Mouse (Mus musculus) right cerebral cortex, postnatal 25 days (tissue): ENCODE results near the gene Kntc1.
"Not testable (repeated sequence)": the region's sequence is repeated elsewhere in the genome, so short reads cannot be mapped to it uniquely, and the experiment has no call there.

ENCODE experiments used
- DNase-seq: peaks from one replicate; pipeline ENCODE4 v3.0.0; 2022

Gene Kntc1

DNA sequence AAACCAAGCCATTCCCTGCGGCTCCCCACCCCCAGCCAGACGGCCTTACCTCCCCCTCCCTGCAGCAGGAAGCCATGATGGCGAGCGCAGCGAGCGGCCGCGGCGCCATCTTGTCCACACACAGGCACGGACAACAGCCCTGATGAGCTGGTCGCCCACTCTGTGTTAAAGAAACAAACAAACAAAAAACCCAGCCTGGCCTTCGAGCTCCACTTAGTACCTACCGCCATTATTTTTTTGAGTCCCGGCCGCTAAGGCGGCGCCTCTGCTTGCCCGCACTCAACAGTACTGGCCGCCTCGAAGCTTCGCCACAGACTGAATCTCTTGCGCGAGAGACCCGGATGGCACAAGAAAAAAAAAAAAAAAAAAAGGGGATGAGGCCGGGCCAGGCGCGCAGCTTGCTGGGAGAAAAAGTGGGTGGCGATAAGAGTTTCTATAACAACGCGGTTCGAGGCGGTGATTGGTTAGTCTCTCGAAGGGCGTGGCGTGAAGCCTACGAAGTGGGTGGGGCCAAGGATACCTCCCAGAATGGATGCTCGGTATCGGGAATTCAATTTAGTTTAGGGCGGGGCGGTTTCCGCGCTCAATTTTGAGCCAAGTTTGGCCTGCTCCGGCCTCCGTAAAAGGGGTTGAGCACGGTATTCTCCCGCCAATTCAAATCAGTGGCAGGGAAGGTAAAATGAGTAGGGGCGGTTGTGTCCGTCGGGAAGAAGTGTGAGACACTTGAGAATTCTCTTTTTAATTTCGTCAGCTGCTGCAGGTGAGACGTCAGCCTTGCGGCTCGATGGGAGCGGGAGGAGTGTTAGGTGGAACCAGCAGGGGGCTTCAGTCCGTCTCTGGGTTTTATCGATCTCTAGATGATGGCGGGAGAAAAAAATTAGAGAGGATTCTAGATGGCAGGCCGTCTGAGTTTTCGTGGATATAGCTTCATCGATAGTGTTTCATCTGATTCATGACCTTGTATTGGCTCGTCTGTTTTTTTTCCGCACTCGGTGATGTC lies at the start of gene Kntc1, which contains the start of gene Rsrc2:
Kntc1 (plus strand) TSS at position 652 of the 1,000 bp plus-strand sequence.
Rsrc2 (minus strand) TSS at position 350 of the 1,000 bp plus-strand sequence.
- peak; percentile 99 for DNase-seq

- DNase-seq = peak; percentile 30
These were observed 48.9 kb upstream of the Kntc1 start for GRCm38 (mm10) chr5:123700625-123701024.

GRCm38 (mm10) chr5:123708598-123708997 lies 40.9 kb upstream of the Kntc1 start:
- DNase-seq = no peak

- no peak for DNase-seq
These were observed 39.9 kb upstream of the Kntc1 start for GRCm38 (mm10) chr5:123709571-123709970.

GRCm38 (mm10) chr5:123713782-123714181 lies 35.7 kb upstream of the Kntc1 start:
- DNase-seq = no peak

DNA sequence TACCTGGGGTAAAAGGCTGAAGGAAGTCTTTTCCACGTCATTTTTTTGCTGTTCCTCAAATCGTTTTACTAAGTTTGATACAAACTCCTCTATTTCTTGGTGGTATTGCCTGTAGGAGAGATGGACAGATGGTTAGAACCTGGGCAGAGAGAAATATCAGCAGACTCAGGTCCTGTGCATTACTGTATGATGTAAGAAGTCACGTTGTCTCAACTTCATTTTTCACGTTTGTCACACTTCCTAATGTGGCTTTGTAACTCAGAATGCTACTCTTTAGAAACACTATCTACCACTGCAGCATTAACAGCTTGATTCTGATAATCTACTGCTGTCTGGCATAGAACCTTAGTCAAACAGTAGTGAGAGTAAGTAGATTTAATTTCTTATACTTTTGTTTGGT lies 34.9 kb upstream of the Kntc1 start:
- no peak for DNase-seq

GRCm38 (mm10) chr5:123720328-123721311 lies 28.9 kb upstream of the Kntc1 start, which contains the start of gene Zcchc8:
Gene Zcchc8, minus strand, starts transcription at chr5:123721100.
- DNase-seq = peak; percentile 94

GRCm38 (mm10) chr5:123723816-123724215 lies 25.7 kb upstream of the Kntc1 start:
- not testable (repeated sequence) for DNase-seq

DNA sequence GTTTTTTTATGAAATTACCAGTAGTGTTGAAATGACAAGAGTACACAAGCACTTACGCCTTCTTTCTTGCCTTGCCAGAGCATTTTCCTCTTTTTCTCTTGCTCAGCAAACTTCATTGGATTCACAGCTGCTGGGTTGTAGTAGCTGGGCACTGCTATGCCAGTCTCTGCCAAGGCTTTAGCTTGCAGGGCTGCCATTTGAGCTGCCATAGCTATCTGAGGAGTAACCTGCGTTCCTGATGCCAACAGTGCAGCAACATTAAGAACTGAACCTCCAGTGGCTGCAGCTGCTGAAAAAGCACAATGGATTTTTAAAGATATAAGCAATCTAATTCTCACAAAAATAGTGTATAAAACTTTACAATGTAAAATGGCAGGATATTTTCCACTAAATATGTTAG lies 18.5 kb upstream of the Kntc1 start:
- DNase-seq = no peak

- no peak for DNase-seq
These were observed 5.2 kb upstream of the Kntc1 start for GRCm38 (mm10) chr5:123744358-123744757.

- no peak for DNase-seq
These were observed 3.3 kb upstream of the Kntc1 start for GRCm38 (mm10) chr5:123746253-123746652.

DNA sequence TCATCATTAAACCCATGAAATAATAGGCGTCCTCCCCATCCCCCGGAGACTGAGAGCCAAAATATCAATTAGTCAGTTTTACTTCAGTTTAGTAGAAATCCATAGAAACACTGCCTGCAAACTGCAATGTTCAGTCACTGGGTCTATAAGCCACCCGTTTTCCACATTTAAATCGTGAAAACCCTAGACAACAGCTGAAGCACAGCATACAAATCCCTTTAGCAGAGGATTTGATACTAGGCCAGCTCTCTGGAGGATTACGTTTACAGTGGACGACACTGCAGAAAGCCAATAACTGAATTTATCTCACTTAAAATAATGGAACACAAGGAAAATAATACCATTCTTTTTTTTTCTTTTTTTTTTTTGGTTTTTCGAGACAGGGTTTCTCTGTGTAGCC lies 1.9 kb upstream of the Kntc1 start:
- no peak for DNase-seq

GRCm38 (mm10) chr5:123748339-123749064 lies 1.0 kb upstream of the Kntc1 start:
- DNase-seq = no peak

DNA sequence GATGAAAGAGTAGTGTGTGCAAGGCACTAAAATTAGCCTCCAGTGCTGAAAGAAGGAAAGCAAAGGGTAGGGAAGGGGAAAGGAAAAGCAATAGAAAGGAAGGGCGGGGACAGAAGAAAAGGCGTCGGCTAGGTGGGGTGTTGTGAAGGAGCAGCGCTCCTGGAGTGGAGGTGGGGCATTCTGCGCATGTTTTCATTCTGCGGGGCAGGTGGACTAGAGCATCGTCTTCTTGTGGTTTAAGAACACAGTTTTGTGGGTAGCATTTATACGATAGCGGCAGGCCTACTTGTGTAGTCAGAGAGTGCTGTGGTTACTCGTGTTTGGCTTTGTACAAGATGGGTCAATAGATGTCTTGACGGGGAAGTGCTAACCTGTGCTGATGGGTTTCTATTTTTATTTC lies 16.0 kb downstream of the Kntc1 start:
- DNase-seq = no peak

- not testable (repeated sequence) for DNase-seq
These were observed 16.9 kb downstream of the Kntc1 start for GRCm38 (mm10) chr5:123766455-123766854.

GRCm38 (mm10) chr5:123773441-123773840 lies 23.9 kb downstream of the Kntc1 start:
- no peak for DNase-seq

DNA sequence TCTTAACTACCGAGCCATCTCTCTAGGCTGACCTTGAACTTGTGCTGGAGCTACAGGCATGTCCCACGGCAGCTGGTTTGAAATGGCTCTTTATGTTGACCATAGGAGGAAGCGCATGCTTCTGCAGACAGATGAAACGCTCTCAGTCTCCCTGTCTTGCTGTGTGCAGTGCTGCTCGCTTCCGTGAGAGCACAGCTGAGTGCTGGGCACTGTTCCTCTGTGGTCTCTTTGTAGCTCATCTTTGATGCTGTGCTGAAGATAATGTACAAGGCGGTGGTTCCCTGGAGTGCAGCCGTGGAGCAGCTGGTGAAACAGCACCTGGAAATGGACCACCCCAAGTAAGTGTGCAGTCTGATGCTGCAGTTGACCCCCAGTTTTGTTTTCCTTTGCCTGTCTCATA lies 31.2 kb downstream of the Kntc1 start:
- no peak for DNase-seq

DNA sequence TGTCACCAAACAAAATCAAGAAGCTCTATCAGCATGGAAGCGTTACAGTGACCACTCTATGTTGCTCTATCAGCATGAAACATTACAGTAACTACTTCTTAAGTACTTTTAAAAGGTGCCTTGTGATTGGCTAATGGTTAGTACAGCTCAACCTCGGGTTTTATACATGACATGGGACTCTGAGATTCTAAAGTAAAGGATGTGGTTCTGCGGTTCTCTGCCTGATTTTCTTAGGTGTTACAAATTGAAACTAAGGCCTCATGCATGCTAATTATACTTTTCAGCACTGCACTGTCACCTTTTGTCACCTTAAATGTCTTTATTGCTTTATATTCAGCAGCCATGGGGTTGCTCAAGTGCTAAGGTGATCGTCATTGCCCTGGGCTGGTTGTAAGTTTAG lies 32.3 kb downstream of the Kntc1 start:
- DNase-seq = no peak

DNA sequence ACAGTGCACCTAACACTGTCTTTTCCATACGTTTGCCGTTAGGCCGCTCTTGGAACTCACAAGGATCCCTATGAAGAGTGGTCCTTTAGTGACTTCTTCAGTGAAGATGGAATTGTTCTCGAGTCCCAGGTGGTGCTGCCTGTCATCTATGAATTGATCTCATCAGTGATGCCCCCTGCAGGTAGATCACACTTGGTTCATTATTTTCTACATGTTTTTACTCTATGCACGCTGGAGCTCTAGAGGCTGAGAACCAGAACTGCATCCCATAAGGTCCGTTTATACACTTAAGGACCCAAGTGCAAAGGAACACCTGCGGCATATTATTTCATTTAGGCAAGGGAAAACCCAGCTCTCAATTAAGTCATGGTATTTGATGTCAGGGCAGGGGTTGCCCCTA lies 39.5 kb downstream of the Kntc1 start:
- no peak for DNase-seq

- DNase-seq = no peak
These were observed 43.6 kb downstream of the Kntc1 start for GRCm38 (mm10) chr5:123793081-123793480.

DNA sequence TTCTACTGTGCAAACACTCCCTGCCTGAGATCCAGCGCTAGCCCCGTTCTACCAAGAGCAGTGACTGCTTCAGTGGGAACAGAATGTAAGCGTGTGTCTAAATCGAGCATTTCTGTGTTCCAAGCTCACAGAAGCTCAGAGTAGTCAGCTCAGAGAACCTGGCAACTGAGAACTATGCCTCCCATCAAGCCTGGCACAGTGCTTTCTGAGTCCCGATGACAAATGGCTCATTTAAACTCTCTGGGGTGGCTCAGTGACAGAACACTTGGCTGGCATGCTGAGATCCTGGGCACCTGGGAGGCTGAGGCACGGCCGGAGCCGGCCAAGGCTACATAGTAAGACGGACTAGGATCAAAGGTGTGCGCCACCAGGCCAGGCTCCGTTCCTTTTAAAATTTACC lies 56.8 kb downstream of the Kntc1 start:
- peak; percentile 28 for DNase-seq

- DNase-seq = no peak
These were observed 59.0 kb downstream of the Kntc1 start for GRCm38 (mm10) chr5:123808541-123808940.
